Mouse (Mus musculus): ENCODE measurements at regions not wholly inside any gene's neighbourhood (a gene's known extent, or its start where the extent isn't known, plus 50 kb on each side); places are given as distances from the start of the nearest gene placed in this dataset.
"Not testable (repeated sequence)": the region's sequence is repeated elsewhere in the genome, so short reads cannot be mapped to it uniquely, and the experiment has no call there.

DNA sequence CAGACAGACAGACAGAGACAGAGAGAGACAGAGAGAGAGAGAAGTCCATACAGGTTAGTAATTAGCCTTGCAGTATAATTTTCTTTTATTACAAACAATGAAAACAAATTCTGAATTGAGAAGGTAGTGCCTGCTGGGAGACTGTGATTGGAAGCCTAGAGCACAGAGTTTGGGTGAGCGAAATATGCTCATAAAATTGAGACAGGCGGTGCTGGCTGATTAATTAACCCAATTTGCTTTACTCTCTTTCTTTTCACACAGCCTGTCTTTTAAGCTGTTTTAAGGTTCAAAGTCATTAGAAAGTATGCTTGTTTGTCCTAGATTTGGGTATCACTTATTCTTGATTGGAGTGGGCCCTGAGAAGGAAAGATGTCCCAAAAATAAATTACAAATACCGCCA is 816.1 kb downstream of the Car8 start:
- DNase-seq (ENCODE audit: low read depth) = no peak

DNA sequence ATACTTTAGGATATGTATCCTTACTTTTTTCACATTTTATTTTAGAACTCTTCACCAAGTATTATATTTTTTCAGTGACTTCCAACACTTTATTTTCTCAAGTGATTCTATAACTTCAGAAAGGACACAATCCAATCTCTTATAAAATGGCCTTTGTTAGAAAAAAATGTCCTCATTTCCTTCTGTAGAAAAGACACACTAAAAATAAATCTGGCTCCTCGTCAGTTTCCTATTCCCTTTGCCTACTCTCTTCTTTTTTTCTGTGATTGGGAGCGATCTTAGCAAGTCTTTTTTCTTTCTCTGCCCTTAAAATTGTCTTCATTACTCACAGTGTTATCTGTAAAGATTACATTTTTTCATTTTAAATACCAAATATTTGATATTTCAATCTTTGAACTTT is 824.5 kb downstream of the Car8 start:
- DNase-seq (ENCODE audit: low read depth) = no peak

DNA sequence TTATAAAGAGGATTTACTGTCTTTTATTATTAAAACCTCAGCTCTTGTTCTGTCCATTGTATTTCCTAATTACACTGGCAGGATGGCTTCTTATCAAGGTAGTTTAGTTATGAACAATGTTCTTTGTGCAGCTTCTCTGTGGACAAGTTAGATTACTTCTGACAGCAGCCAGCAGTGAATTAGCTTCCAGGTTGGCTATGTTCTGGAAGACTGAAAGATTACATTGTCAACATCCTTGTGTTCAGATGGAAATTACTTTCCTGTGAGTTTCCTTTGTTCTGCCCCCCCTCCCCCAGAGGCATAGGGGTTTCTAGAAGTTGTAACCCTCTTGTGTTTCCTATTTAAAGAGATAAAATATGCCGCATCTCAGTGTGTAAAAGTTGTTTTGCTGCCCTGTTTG is 846.1 kb downstream of the Car8 start:
- DNase-seq (ENCODE audit: low read depth) = no peak

DNA sequence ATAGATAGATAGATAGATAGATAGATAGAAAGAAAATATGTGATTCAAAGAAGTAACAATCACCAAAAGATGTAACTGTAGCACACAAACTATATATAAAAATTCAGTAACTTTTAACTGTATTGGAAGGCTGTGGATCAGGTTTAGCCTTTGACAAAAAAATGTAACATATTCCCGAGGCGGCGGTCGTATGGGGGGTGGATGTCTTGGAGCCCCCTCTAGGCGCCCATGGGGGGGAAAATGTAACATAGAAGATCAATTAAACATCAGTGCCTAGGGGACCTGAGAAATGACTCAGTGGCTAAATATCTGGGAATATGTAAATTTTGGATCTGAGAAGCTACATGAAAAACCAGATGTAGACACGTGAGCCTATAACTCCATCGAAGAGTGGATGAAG is 847.2 kb downstream of the Car8 start:
- peak; percentile 50 for DNase-seq (ENCODE audit: low read depth)

DNA sequence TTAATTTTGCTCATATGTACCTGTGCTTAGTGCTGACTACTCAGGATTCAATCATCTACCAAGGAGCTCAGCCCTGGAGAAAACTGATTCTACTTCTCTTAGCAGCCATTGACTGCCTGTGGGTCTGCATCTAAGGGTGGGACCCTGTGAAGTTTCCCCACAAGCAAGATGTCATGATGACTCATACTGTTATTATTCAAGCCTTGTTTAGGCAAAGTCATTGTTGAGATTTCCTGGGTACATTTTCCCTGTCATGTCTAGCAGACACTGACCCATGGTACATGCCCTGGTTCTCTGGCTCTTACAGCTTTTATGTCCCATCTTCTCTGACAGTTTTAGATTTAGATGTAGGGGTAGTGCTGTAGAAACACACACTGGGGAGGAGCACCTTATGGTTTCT is 853.8 kb downstream of the Car8 start:
- no peak for DNase-seq (ENCODE audit: low read depth)

DNA sequence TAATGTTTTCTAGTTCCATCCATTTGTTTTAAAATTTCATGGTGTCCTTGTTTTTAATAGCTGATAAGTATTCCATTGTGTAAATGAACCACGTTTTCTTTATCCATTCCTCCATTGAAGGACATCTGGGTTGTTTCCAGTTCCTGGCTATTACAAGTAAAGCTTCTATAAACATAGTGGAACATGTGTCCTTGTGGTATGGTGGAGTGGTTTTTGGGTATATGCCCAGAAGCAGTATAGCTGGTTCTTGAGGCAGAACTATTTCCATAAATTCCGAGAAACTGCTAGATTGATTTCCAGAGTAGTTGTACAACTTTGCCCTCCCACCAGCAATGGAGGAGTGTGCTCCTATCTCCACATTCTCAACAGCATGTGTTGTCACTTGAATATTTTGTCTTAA is 858.8 kb downstream of the Car8 start:
- DNase-seq (ENCODE audit: low read depth) = no peak

DNA sequence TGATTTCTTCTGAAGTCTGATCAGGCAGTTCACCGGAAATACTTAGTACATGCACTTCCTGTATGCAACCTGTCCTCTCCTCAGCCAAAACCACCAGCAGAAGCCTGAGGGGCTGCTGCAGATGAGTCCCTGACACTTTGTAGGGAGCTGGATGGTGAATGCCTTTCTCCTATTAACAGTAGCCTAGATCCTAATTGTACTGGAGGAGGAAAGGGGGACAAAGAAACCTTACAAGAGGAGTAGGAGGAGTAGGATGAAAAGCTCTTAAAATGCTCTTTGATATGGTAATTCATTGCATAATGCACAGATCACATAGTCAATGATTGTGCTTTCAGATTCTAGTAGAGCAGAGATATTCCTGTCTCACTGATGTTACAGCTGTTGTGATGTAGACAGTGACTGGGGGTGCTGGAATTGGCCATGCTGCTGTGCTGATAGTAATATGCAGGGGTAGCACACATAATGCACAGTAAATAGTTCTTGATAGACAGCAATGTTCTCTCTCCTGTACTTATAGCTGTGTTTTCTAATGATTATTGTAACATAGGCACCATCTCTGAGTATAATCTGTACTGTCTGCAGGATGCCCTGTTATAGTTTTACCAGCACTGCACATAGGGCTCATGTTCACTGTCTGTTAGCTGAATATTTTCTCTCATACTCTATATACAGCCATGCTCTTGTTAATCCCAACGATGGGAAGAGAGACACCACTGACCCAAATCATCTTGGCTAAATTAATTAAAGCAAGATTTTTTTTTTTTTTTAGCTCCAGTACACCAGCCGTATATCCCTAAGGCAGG is 874.4 kb downstream of the Car8 start:
- no peak for DNase-seq (ENCODE audit: low read depth)

DNA sequence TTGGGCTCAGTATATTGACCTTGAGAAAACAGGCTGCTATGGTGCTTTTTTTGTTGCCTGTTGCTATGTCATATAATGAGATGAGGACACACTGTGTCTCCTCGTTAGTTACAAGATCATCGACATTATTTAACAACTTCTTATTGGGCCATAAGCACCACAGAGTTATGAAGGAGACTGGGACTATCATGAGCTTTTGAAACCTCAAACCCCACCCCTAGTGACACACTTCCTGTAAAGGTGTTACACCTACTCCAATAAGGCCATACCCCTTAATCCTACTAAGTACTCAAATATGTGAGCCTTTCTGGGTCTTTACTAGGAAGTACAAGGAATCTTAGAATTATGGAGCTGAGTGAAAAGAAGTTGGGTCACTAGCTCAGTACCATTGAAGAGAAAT is 875.3 kb downstream of the Car8 start:
- DNase-seq (ENCODE audit: low read depth) = no peak

DNA sequence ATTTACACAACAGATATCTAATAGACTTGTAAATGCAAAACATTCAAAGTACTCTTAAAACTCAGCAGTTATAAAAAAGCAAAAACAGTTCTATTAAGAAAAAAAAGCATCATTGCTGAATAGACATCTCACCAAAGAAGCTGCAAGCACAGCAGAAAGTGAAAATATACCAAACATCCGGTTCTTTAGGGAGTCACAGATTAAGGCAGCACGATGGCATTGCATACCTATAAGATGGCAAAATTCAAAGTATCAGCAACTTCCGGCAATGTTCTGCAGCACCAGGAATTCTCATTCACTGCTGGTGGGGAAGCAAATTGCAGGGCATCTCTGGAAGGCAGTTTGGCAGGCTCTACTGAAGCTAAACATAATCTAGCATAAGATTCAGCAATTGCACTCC is 882.6 kb downstream of the Car8 start:
- DNase-seq (ENCODE audit: low read depth) = no peak

DNA sequence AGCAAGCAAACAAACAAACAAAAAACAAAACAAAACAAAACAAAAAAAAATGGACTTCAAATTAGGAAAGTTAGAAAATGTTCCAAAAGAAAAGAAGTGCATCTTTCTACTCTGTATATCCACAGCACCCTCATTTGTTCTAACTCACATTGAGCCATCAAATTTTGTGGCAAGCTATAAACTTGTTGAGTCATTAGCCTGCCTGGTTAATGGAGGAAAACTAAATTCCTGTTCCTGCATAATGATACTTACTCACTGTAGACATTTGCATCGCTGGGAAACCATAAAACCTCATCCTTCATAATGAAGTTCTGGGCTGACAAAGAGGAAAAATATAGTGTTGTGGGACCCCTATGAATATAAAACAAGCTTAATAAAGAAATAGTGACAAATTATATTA is 891.5 kb downstream of the Car8 start:
- no peak for DNase-seq (ENCODE audit: low read depth)

DNA sequence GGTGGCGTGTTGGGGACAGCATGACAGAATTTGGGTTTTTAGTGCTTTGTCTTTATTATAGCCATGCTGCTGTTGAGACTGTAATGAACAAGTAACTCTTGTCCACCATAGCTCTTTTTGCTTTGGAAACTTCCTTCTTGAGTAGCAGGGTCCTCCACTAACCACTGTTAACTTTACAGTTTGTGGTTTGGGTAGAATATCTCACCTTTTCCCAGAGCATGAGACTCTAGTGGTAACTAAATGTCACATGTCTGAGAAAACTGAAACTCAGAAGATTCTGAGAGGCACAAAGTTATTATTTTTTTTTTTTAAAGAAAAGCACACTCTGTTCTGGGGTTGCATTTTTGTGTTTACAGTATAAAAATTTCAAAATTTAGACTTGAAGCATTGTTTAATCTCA is 897.7 kb downstream of the Car8 start:
- DNase-seq (ENCODE audit: low read depth) = no peak

DNA sequence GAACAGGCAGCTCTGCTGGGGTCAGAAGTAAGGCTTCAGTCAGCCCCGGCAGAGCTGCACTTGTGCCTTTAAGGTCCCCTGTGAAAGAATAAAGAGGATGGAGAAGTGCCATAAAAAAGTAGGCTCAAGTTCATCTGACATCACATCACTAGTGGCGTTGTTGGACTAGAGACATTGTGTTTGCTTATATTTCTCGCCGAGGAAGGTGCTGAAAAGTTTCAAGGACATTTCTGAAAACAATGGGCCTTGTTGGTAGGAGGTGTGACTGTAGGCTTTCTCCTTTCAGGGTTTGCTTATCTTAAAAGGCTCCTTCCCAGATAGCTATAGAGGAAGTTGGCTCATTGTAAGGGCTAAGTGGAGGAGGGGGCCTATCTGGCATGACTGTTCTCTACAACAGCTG is 924.6 kb downstream of the Car8 start:
- no peak for DNase-seq (ENCODE audit: low read depth)

DNA sequence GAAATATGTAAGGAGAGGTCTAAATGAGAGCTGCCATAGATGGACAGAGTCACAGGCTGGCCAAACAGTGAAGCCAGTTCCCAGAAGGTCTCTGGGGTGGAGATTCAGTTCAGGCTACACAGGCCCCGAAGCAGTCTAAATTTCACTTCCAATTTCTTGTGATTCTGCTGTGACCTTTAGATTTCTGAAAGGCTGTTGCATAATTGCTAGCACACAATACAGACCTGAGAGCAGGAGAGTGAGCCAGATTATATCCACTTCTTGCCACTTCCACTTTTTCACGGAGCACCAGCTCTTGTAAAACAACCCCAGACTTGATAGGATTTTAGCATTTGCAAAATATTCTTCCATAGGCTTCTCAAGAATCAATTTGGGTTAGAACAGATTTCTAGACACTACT is 925.6 kb downstream of the Car8 start:
- DNase-seq (ENCODE audit: low read depth) = no peak

DNA sequence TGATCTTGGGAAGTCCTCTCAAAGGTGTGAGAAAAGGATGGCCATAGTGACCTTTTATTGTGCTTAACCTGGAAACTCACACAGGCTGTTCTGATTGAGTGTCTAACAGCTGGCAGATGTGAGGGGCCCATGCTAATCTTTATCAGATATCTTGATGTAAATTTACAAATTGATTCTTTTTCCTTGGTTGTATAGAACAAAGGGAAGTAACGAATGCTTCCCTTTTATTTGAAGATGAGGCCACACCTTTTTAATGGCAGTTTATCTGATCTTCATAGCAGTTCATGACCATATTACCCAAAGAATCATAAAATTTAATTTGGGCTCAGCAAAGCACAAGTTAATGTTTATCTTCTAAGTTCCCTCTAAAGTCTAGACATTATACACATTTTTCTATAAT is 926.7 kb downstream of the Car8 start:
- DNase-seq (ENCODE audit: low read depth) = no peak

DNA sequence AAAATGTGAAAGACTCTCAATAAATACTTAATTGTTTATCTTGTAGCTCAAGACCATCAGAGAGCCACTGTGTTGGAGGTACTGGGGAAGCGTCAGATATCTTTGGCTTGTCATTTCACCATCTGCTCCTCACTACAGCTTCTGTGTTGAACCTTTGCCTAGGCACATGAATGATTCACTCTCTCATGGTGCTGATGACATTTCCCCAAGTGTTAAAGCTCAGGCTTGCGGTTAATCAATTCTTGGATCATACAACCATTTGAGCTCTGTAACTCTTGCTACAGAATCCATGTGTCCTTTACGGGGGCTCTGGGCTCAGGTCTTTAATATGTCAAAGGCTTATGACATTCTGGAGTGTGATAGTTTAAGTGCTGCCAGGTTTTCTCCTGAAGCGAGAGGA is 969.8 kb downstream of the Car8 start:
- no peak for DNase-seq (ENCODE audit: low read depth)

DNA sequence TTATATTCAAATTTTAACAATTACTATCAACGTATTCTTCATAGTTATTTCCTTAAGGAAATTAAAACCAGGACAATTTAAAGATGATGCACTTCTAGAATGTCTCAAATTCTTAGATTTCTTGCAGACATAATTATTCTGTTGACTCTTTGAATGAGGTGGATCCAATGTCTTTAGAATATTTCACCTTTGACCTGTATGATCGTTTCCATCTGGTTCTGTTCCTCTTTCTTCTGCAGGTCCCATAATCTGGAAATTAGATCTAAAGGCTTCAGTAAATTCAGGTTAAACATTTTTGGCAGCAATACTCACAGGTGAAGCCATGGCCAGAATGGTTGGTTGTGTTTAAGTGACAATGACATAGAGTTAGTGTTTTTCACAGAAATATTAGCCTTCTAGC is 982.4 kb downstream of the Car8 start:
- DNase-seq (ENCODE audit: low read depth) = no peak

DNA sequence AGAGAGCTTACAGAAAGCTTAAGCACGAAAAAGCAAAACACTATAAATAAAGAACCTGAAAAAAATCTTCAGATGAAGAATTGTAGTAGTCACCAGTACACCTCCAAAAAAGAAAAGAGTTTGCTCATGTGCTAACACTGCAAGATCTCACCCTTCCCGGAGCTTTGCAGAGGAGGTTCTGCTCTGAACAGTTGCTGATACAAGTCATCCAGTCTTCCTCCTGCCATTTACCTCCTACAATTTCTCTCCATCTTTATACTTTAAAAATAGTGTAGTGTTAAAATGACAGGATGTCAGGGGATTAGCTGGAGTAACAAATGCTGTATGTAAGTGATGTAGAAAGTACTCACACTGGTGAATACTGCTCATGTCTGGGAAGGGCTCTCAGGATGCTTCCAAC is 985.2 kb downstream of the Car8 start:
- no peak for DNase-seq (ENCODE audit: low read depth)

DNA sequence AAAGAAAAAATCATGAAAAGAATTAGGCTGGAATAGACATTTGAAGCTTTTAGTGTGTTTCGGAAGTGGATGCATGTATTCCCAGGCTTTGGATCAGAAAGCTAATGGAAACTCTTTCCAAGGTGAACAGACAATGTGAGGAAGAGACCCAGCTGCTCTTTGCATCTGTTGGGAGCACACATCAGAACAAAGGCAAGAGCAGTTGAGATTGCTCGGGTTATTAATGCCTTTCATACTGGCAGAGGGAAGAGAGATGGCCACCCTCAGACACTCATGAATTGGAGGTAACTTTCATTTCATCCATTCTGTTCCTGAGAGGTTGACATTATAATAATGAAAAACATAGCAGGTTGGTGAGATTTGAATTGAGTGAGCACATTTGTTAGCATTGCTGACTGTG is 987.2 kb downstream of the Car8 start:
- no peak for DNase-seq (ENCODE audit: low read depth)

DNA sequence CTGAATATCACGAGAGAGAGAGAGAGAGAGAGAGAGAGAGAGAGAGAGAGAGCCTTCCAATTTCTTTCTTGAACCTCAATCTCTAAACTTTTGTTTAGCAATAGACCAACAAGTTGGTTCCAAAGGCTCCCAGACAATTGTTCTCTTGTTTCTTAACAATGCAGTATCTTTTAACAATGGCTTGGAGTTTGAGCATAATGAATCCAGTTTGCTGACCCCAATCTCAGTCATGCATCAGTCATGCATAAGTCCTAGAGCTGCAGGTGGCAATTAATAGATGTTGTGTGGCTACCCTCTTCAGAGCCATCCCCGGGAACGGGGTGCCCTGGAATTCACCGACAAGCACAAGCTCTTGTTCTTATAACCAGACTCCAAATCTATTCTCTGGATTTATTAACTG is 991.0 kb downstream of the Car8 start:
- no peak for DNase-seq (ENCODE audit: low read depth)

DNA sequence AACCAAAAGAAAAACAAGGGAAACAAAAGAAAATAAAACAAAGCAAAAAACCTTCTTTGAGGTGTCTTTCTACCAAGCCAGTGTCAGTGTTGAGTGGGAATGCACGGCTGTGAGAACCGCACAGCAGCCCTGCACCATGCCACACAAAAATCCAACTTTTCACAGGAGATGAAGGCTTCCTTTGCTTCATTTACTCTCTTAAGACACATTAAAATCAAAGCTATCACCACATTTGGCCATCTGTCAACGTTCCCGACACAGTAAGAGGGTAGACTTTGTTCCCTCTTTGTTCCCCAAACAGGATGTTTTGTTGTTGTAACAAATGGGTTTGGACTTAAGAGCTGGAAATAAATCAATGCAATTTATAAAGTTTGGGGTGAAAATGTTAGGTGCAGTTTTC is 991.6 kb downstream of the Car8 start:
- no peak for DNase-seq (ENCODE audit: low read depth)

DNA sequence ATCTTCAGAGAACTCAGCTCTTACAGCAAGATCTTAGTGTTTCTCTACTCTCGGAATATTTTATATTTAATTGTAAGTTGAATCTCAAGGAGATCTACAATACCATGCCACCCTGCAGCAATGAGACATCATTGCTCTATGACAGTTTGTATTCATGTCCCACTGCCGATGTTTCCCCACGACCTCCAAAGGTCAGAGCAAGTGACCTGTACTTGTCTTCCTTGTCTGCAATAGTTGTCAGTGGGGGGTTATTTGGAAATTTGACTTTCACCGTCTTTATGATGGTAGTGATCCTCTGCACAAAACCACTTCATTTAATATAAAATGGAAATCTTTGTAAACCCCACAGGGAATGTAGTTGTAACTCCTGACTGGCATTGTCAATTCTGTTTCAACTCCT is 992.0 kb downstream of the Car8 start:
- DNase-seq (ENCODE audit: low read depth) = no peak

DNA sequence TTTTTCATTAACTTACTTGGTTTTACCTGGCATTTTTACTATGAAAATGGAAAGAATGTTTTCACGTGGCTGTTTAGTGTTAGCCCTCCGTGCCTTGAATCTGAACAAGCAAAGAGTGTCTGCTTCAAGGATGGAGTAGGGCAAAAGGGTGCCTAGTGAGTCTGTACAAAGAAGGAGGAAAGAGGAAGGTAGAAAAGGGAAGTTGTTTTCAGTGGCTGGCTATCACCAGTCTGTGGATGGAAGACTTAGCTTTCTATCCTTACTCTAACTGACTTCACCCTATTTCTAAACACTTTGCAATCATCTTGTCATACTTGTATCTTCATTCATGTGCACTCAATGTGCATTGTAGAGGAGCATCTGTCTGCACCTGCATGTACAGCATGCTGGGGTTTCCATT is 993.2 kb downstream of the Car8 start:
- DNase-seq (ENCODE audit: low read depth) = no peak

DNA sequence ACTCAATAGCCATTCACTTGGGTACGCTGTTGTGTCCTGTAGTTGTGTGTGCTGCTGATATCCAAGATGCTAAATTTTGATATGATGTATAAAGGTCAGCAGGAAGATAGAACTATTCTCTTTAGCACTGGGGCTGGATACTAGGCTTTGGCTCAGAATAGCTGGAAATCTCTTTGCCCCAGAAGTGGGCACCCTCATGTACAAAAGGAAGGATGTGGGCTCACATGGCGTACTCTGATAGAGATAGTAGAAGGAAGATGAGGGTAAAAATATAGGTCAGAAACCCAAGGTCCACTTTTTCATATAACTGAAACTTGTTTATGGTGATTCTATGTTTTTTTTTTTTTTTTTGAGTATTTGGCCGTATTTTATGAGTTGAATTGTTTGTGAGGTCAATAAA is 1001.0 kb downstream of the Car8 start:
- DNase-seq (ENCODE audit: low read depth) = no peak

DNA sequence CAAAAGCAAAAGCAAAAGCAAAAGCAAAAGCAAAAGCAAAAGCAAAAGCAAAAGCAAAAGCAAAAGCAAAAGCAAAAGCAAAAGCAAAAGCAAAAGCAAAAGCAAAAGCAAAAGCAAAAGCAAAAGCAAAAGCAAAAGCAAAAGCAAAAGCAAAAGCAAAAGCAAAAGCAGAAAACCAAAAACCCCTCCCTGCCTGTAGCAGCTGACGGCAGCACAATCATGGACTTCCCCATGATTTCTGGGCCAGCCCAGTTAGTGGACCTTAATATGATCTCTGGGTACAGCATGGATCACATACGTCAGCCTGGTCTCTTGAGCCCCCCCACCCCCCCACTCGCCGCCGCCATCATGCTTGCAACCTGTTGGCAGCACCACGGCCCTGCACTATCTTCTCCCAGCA is 1004.3 kb downstream of the Car8 start:
- not testable (repeated sequence) for DNase-seq (ENCODE audit: low read depth)

DNA sequence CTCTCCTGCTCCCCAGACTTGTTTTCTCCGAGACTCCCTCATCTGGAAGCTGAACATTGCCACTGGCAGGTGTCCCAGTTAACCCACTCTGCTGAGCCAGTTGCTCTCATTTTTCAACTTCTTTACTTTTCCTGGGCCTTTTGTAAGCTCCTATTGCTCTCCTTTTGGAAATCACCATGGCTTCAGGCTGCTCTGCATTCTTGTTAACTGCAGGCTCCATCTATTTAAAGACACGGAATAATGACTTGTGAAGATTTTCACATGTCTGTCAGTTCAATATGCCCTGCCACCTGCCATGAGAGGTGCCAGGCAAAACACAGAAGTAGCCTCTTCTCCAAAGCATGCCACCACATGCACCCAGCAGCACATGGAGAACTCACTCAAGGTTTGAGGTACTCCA is 1009.9 kb downstream of the Car8 start:
- no peak for DNase-seq (ENCODE audit: low read depth)
